Mouse (Mus musculus): ENCODE data around the gene Ccdc191.
A peak's percentile ranks its signal among the peaks of the same experiment; 100 is the strongest.

- TF ChIP-seq CTCF (IDR thresholded peaks at IDR 0.05; ENCODE audit: borderline replicate concordance, extremely low read depth, insufficient read depth, insufficient read length) (peak; percentile 30; the same call in 1 of the 2 replicates), POLR2A (IDR thresholded peaks at IDR 0.05; ENCODE audit: borderline replicate concordance, extremely low read depth, insufficient read depth, insufficient read length, poor library complexity, severe bottlenecking) (no peak)
These were observed 19.3 kb downstream of the Ccdc191 start for GRCm38 (mm10) chr16:43908881-43909280.
